Mouse (Mus musculus): ENCODE measurements at regions not wholly inside any gene's neighbourhood (a gene's known extent, or its start where the extent isn't known, plus 50 kb on each side); places are given as distances from the start of the nearest gene placed in this dataset.
A peak's percentile ranks its signal among the peaks of the same experiment; 100 is the strongest.

DNA sequence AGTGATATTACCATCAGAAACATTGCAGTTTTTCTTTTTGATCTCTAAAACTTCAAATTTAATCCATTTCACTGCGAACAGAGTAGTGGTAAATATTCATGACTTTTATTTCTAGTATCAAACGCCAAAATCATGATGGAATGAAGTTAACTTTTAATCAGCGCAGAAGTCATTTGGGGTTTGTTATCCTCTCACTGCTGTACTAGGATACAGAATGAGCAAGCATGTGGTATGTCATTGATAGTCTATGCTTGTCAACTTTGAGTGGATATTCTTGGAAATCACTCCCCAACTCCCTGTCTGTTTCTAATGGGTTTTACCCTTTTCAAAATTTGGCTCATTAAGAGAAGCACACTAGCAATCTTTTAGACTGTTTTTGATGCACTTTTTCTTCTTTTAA is 464.9 kb downstream of the Bckdhb start:
- no peak for DNase-seq (ENCODE audit: low spot score in 2 of 2)
- intact Hi-C loops (cut with DNase I): no loop called here

GRCm38 (mm10) chr9:84394536-84395314 is 469.8 kb downstream of the Bckdhb start:
- intact Hi-C loops (cut with DNase I): no loop called here
- DNase-seq (ENCODE audit: low spot score in 2 of 2): peak; percentile 4 to 17

- intact Hi-C loops (cut with DNase I): no loop called here
Observed at GRCm38 (mm10) chr9:84399481-84399880, 474.5 kb downstream of the Bckdhb start.

DNA sequence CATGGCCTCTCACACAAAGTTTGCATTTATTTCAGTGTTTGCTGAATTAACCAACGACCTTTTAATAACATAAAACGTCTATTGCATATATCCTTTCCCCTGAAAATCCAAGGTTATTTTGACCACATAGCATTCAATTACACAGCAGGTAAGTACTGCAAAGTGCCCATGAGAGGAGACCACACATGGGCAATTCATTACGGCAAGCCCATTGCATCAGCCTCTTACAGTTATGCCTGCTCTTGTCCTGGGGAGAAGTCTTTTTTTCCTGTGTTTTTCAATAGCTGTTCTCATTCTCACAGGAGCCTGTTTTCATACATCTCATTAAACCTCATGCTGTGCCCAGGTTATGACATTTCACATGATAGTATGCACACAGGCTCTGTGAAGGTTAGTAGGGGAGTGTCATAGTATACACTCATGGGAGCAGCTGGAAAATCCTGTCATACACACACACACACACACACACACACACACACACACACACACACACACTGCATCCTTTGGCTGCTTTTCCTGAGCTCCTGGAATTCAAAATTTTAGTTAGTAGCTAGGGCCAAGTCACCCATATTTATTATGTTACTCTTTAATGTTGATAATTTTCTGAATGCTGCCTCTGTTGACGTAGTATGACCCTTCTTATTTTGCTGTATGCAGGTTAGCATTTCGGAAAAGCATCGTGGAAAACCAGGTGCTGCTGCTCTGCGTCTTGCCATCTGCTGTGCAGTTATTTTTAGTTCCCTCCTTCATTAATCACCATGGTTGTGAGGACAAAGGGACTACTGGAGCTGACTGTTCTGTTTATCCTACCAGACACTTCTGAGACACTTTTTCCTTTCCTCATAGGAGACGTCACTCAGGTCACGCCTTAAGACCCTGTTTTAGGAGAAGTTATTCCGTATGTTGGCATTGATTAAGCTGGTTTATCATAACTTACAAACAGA is 483.6 kb downstream of the Bckdhb start:
- peak in 1 of 2 experiments; percentile 9 for DNase-seq (ENCODE audit: low spot score in 2 of 2)
- intact Hi-C loops (cut with DNase I): no loop called here

More at GRCm38 (mm10) chr9:84399481-84399880, 474.5 kb downstream of the Bckdhb start:
- DNase-seq (ENCODE audit: low spot score in 2 of 2): no peak

Data from left cerebral cortex, postnatal 14 days (tissue).